Mouse (Mus musculus): ENCODE data around the gene Gm9732. TPM values are rescaled to one million over a fixed set of nuclear protein-coding genes. Genes with fewer than 3 reads are reported as not detected.
"Not testable (repeated sequence)": the region's sequence is repeated elsewhere in the genome, so short reads cannot be mapped to it uniquely, and the experiment has no call there.

The Gm9732 gene
- total and polyA plus RNA-seq, 3 experiments = 0.08 TPM; not detected in 2

DNA sequence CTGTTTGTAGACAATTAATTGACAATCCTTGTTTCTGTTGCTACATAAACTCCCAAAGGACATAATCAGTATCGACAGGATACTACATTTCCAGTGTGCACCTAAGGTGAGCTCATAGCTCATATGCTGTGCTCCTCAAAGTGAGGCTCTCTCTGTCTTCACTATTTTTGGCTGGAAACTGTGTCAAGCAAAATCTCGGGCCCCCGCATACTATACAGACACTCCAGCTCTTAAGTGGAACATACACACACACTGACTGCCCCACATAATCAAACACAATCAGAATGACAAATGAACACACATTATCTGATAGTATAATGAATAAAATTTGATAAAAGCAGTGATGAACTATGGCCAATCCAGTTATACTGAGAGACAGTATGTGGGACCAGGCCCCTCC lies 3.8 kb downstream of the Gm9732 start:
- H3K4me3 ChIP-seq (ENCODE audit: control insufficient read depth in 1 of 2, insufficient read depth in 1 of 2, low read depth in 2 of 2, low read length in 2 of 2); H3K36me3 ChIP-seq (ENCODE audit: control insufficient read depth in 1 of 2, insufficient read depth in 2 of 2, low read length in 2 of 2); H3K4me1 ChIP-seq (ENCODE audit: control insufficient read depth in 1 of 2, insufficient read depth in 2 of 2, low read length in 2 of 2); H3K27ac ChIP-seq (ENCODE audit: control insufficient read depth, low read depth, low read length); H3K9me3 ChIP-seq (replicated peaks; ENCODE audit: insufficient read depth, low read length); H3K79me2 ChIP-seq (ENCODE audit: control insufficient read depth, insufficient read depth, low read length, poor library complexity); H3K9ac ChIP-seq (ENCODE audit: control insufficient read depth, low read depth, low read length, poor library complexity, severe bottlenecking); DNase-seq (ENCODE audit: low read depth, low spot score); H3K27me3 ChIP-seq (ENCODE audit: control insufficient read depth in 1 of 2, insufficient read depth in 2 of 2, low read length in 2 of 2): not testable (repeated sequence)

DNA sequence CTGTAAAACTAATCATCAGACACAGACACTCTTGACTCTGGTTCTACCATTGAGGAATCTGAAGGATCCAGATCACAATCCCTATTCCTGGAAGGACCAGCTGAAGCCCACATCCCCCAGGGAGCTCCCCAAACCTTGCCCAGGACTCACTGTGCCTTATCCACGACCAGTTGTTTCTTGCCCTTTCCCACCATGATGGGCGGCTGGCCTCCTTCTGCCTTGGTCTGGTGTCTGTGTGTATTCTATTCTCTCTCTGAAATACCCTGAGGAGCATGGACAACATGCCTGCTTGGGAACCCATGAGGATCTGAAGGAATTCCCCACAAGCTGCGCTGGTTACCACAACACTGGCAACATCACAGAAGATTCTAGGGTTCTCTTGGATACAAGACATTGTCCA lies 18.7 kb downstream of the Gm9732 start, which contains the start of gene Gm8127:
Gene Gm8127, minus strand, starts transcription at position 330 of the 400 bp plus-strand sequence.
- not testable (repeated sequence) for H3K27me3 ChIP-seq (ENCODE audit: control insufficient read depth in 1 of 2, insufficient read depth in 2 of 2, low read length in 2 of 2); DNase-seq (ENCODE audit: low read depth, low spot score)

DNA sequence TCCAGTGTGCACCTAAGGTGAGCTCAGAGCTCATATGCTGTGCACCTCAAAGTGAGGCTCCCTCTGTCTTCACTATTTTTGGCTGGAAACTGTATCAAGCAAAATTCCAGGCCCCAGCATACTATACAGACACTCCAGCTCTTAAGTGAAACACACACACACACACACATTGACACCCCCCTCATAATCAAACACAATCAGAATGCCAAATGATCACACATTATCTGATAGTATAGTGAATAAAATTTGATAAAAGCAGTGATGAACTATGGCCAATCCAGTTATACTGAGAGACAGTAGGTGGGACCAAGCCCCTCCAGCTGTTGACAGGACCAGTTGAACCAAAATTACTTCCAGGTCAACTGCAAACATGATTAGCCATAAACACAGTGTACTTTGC lies 44.7 kb downstream of the Gm9732 start:
- H3K79me2 ChIP-seq (ENCODE audit: control insufficient read depth, insufficient read depth, low read length, poor library complexity); H3K36me3 ChIP-seq (ENCODE audit: control insufficient read depth in 1 of 2, insufficient read depth in 2 of 2, low read length in 2 of 2); H3K4me3 ChIP-seq (ENCODE audit: control insufficient read depth in 1 of 2, insufficient read depth in 1 of 2, low read depth in 2 of 2, low read length in 2 of 2); H3K27me3 ChIP-seq (ENCODE audit: control insufficient read depth in 1 of 2, insufficient read depth in 2 of 2, low read length in 2 of 2); H3K9me3 ChIP-seq (replicated peaks; ENCODE audit: insufficient read depth, low read length); H3K27ac ChIP-seq (ENCODE audit: control insufficient read depth, low read depth, low read length); H3K4me1 ChIP-seq (ENCODE audit: control insufficient read depth in 1 of 2, insufficient read depth in 2 of 2, low read length in 2 of 2); H3K9ac ChIP-seq (ENCODE audit: control insufficient read depth, low read depth, low read length, poor library complexity, severe bottlenecking); DNase-seq (ENCODE audit: low read depth, low spot score): not testable (repeated sequence)

More for the DNA sequence above, 18.7 kb downstream of the Gm9732 start, which contains the start of gene Gm8127:
- H3K4me3 ChIP-seq (ENCODE audit: control insufficient read depth in 1 of 2, insufficient read depth in 1 of 2, low read depth in 2 of 2, low read length in 2 of 2); H3K4me1 ChIP-seq (ENCODE audit: control insufficient read depth in 1 of 2, insufficient read depth in 2 of 2, low read length in 2 of 2); H3K9ac ChIP-seq (ENCODE audit: control insufficient read depth, low read depth, low read length, poor library complexity, severe bottlenecking); H3K79me2 ChIP-seq (ENCODE audit: control insufficient read depth, insufficient read depth, low read length, poor library complexity); H3K9me3 ChIP-seq (replicated peaks; ENCODE audit: insufficient read depth, low read length); H3K36me3 ChIP-seq (ENCODE audit: control insufficient read depth in 1 of 2, insufficient read depth in 2 of 2, low read length in 2 of 2); H3K27ac ChIP-seq (ENCODE audit: control insufficient read depth, low read depth, low read length): not testable (repeated sequence)

DNA sequence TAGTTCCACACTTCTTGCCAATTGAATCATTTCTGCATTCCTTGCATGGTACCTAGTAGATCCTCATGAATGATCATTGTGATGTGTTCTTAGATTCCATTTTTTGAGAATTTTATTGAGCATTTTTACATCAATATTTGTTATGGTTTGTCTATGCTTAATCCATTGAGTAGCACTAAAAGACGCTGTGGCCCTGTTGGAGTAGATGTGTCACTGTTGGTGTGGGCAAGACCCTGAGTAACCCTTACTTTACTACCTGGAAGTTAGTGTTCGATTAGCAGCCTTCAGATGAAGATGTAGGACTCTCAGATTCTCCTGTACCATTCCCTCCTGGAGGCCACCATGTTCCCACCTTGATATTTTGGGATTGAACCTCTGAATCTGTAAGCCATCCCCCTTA lies 53.8 kb downstream of the Gm9732 start:
- not testable (repeated sequence) for H3K79me2 ChIP-seq (ENCODE audit: control insufficient read depth, insufficient read depth, low read length, poor library complexity); H3K36me3 ChIP-seq (ENCODE audit: control insufficient read depth in 1 of 2, insufficient read depth in 2 of 2, low read length in 2 of 2); H3K9ac ChIP-seq (ENCODE audit: control insufficient read depth, low read depth, low read length, poor library complexity, severe bottlenecking); H3K9me3 ChIP-seq (replicated peaks; ENCODE audit: insufficient read depth, low read length); H3K27me3 ChIP-seq (ENCODE audit: control insufficient read depth in 1 of 2, insufficient read depth in 2 of 2, low read length in 2 of 2); H3K27ac ChIP-seq (ENCODE audit: control insufficient read depth, low read depth, low read length); DNase-seq (ENCODE audit: low read depth, low spot score); H3K4me3 ChIP-seq (ENCODE audit: control insufficient read depth in 1 of 2, insufficient read depth in 1 of 2, low read depth in 2 of 2, low read length in 2 of 2); H3K4me1 ChIP-seq (ENCODE audit: control insufficient read depth in 1 of 2, insufficient read depth in 2 of 2, low read length in 2 of 2)

DNA sequence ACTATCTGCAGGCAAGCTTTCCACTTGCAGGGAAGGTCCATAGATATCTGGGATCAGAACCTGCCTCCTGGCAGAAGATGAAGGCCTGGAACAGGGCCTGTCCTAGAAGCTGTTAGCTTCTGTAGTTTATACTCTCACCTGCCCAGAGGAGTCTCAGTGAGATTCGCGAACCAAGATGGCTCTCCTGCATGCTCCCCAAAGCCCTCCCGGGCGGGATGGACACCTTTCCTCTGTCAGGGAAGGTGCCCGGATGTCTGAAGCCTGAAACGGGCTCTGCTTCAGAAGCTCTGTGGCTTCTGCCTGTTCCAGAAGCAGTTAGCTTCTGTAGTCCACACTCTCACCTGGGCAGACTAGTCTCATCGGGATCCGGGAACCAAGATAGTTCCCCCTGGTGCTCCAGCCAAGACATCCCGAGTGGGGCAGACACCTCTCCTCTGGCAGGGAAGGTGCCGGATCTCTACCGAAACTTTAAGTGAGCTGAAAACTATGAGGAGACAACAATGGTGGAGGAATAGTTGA lies 56.6 kb downstream of the Gm9732 start:
- not testable (repeated sequence) for DNase-seq (ENCODE audit: low read depth, low spot score); H3K36me3 ChIP-seq (ENCODE audit: control insufficient read depth in 1 of 2, insufficient read depth in 2 of 2, low read length in 2 of 2); H3K4me3 ChIP-seq (ENCODE audit: control insufficient read depth in 1 of 2, insufficient read depth in 1 of 2, low read depth in 2 of 2, low read length in 2 of 2); H3K27me3 ChIP-seq (ENCODE audit: control insufficient read depth in 1 of 2, insufficient read depth in 2 of 2, low read length in 2 of 2); H3K79me2 ChIP-seq (ENCODE audit: control insufficient read depth, insufficient read depth, low read length, poor library complexity); H3K9me3 ChIP-seq (replicated peaks; ENCODE audit: insufficient read depth, low read length); H3K9ac ChIP-seq (ENCODE audit: control insufficient read depth, low read depth, low read length, poor library complexity, severe bottlenecking); H3K27ac ChIP-seq (ENCODE audit: control insufficient read depth, low read depth, low read length); H3K4me1 ChIP-seq (ENCODE audit: control insufficient read depth in 1 of 2, insufficient read depth in 2 of 2, low read length in 2 of 2)

DNA sequence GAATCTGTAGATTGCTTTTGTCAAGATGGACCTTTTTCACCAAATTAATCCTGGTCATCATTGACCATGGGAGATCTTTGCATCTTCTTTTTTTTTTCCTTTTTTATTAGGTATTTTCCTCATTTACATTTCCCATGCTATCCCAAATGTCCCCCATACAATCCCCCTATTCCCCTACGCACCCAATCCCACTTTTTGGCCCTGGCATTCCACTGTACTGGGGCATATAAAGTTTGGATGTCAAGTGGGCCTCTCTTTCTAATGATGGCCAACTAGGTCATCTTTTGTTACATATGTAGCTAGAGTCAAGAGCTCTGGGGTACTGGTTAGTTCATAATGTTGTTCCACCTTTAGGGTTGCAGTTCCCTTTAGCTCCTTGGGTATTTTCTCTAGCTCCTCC lies 62.8 kb downstream of the Gm9732 start:
- not testable (repeated sequence) for H3K4me1 ChIP-seq (ENCODE audit: control insufficient read depth in 1 of 2, insufficient read depth in 2 of 2, low read length in 2 of 2); H3K27me3 ChIP-seq (ENCODE audit: control insufficient read depth in 1 of 2, insufficient read depth in 2 of 2, low read length in 2 of 2); H3K27ac ChIP-seq (ENCODE audit: control insufficient read depth, low read depth, low read length); H3K36me3 ChIP-seq (ENCODE audit: control insufficient read depth in 1 of 2, insufficient read depth in 2 of 2, low read length in 2 of 2); H3K4me3 ChIP-seq (ENCODE audit: control insufficient read depth in 1 of 2, insufficient read depth in 1 of 2, low read depth in 2 of 2, low read length in 2 of 2); H3K9me3 ChIP-seq (replicated peaks; ENCODE audit: insufficient read depth, low read length); H3K9ac ChIP-seq (ENCODE audit: control insufficient read depth, low read depth, low read length, poor library complexity, severe bottlenecking); DNase-seq (ENCODE audit: low read depth, low spot score); H3K79me2 ChIP-seq (ENCODE audit: control insufficient read depth, insufficient read depth, low read length, poor library complexity)

DNA sequence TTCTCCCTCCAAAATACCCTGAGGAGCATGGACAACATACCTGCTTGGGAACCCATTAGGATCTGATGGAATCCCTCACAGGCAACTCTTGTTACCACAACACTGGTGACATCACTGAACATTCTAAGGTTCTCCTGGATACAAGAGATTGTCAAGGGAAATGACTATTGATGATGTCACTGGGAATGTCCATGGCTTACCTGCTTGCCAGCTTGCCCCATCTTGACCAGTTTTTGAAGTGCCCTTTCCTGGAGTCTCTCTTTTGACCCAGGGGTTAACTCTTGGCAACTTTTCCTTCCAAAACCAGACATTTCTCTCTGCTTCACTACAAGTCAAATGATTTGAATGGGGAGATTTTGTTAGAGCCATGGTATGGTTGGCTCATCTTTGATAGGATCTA lies 72.9 kb downstream of the Gm9732 start, which contains the start of gene 1700001F09Rik:
Gene 1700001F09Rik, minus strand, starts transcription at position 101 of the 400 bp plus-strand sequence.
- H3K9ac ChIP-seq (ENCODE audit: control insufficient read depth, low read depth, low read length, poor library complexity, severe bottlenecking); H3K27me3 ChIP-seq (ENCODE audit: control insufficient read depth in 1 of 2, insufficient read depth in 2 of 2, low read length in 2 of 2); H3K36me3 ChIP-seq (ENCODE audit: control insufficient read depth in 1 of 2, insufficient read depth in 2 of 2, low read length in 2 of 2); H3K4me3 ChIP-seq (ENCODE audit: control insufficient read depth in 1 of 2, insufficient read depth in 1 of 2, low read depth in 2 of 2, low read length in 2 of 2); H3K79me2 ChIP-seq (ENCODE audit: control insufficient read depth, insufficient read depth, low read length, poor library complexity); H3K9me3 ChIP-seq (replicated peaks; ENCODE audit: insufficient read depth, low read length); H3K4me1 ChIP-seq (ENCODE audit: control insufficient read depth in 1 of 2, insufficient read depth in 2 of 2, low read length in 2 of 2); DNase-seq (ENCODE audit: low read depth, low spot score); H3K27ac ChIP-seq (ENCODE audit: control insufficient read depth, low read depth, low read length): not testable (repeated sequence)
